Mouse (Mus musculus) heart, postnatal 0 days (tissue): Measurements from ENCODE around the gene Epha4.

Experiments used
- CTCF ChIP-seq: IDR thresholded peaks from 2 replicates; pipeline ENCODE4 v1.5.1; 2016; ENCODE audit warnings: antibody characterized with exemption, control low read depth, low read depth
- EP300 ChIP-seq: IDR thresholded peaks from 2 replicates; pipeline ENCODE4 v1.6.1; 2016; ENCODE audit warnings: antibody characterized with exemption, low read depth

DNA sequence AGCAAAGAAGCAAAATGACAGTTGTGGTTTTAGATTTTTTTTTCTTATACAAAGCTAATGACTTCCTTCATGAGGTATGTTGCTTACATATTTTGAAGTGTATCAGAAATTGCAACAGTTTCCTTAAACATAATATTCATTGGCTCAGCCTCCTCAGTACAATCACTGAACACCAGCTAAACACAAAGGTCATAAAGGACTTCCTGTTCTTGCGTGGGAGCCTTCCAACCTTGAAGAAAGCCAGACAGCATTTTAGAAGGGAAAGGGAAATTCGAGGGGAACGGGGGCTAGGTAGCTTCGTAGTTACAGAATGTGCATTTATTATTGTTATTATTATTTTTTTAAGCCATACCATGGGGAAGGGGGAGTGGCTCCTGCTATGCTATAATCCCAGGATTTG, 76.2 kb downstream of the Epha4 start:
- no peak for TF ChIP-seq CTCF
- no peak for TF ChIP-seq EP300
